Mouse (Mus musculus) cortical plate, adult 2 months (tissue): Measurements from ENCODE around the gene Tmem268. TPM values are rescaled to one million over a fixed set of nuclear protein-coding genes. Genes with fewer than 3 reads are reported as not detected.

Experiments used
- H3K27ac ChIP-seq: fragments of 200-500 bp; 2 replicates; pipeline ENCODE4 v1.5.1; 2012; ENCODE audit warnings: low read length, control low read depth, inconsistent platforms; ENCODE audit not compliant: insufficient read depth
- H3K4me1 ChIP-seq: fragments of 200-500 bp; 2 replicates; pipeline ENCODE4 v1.6.1; 2011; ENCODE audit warnings: low read length; ENCODE audit not compliant: control insufficient read depth, insufficient read depth
- H3K4me3 ChIP-seq: fragments of 200-500 bp; 2 replicates; pipeline ENCODE4 v1.5.1; 2011; ENCODE audit warnings: mild to moderate bottlenecking, low read length, control low read depth; ENCODE audit not compliant: insufficient read depth
- CTCF ChIP-seq: fragments of 200-500 bp; IDR thresholded peaks from 2 replicates; pipeline ENCODE4 v1.5.1; 2011; ENCODE audit warnings: mild to moderate bottlenecking, control low read depth, low read length; ENCODE audit not compliant: insufficient read depth; ENCODE audit errors: extremely low read depth
- POLR2A ChIP-seq: fragments of 200-500 bp; IDR thresholded peaks from 2 replicates; pipeline ENCODE4 v1.6.1; 2011; ENCODE audit warnings: mild to moderate bottlenecking, low read length, control low read depth; ENCODE audit not compliant: insufficient read depth; ENCODE audit errors: extremely low read depth
- polyA plus RNA-seq: library from polyadenylated mRNA; depleted of rRNA; stranded (reverse); fragments of >200 nt; gene quantifications from 2 replicates; pipeline ENCODE4 v1.2.3, GENCODE M21; 2012; rRNA removed

Gene Tmem268
- 11.4 and 13.9 TPM in 2 replicates for polyA plus RNA-seq

- Histone ChIP-seq H3K27ac (peak within 1 kb of the TSS; percentile 97), H3K4me1 (peaks cover 5% of the 10 kb centered on the region), H3K4me3 (peak within 1 kb of the TSS; percentile 75)
These were observed at the start of gene Tmem268 for GRCm38 (mm10) chr4:63558407-63559081. Gene Tmem268 (plus strand): TSS chr4:63558781.

GRCm38 (mm10) chr4:63512921-63513320 is 45.7 kb upstream of the Tmem268 start:
- Histone ChIP-seq H3K4me1 (no peaks in the 10 kb centered on the region), H3K27ac (no peak overlapping the region), H3K4me3 (no peak overlapping the region)
- TF ChIP-seq CTCF = no peak
- TF ChIP-seq POLR2A = no peak

More at GRCm38 (mm10) chr4:63558407-63559081, at the start of gene Tmem268:
- TF ChIP-seq CTCF = no peak
- no peak for TF ChIP-seq POLR2A

GRCm38 (mm10) chr4:63514454-63514984 is 44.1 kb upstream of the Tmem268 start:
- Histone ChIP-seq H3K27ac (no peak overlapping the region), H3K4me3 (no peak overlapping the region), H3K4me1 (no peaks in the 10 kb centered on the region)
- no peak for TF ChIP-seq POLR2A
- TF ChIP-seq CTCF = no peak

- no peak overlapping the region for H3K4me3 ChIP-seq
- no peak overlapping the region for H3K27ac ChIP-seq
- TF ChIP-seq CTCF = no peak
- no peak for TF ChIP-seq POLR2A
- H3K4me1 ChIP-seq = no peaks in the 10 kb centered on the region
These were observed 43.6 kb upstream of the Tmem268 start for GRCm38 (mm10) chr4:63515021-63515420.

GRCm38 (mm10) chr4:63521813-63522419 is 36.7 kb upstream of the Tmem268 start:
- no peak overlapping the region for H3K27ac ChIP-seq
- H3K4me1 ChIP-seq = no peaks in the 10 kb centered on the region
- no peak overlapping the region for H3K4me3 ChIP-seq
- no peak for TF ChIP-seq POLR2A
- no peak for TF ChIP-seq CTCF

- Histone ChIP-seq H3K4me3 (no peak overlapping the region), H3K4me1 (no peaks in the 10 kb centered on the region), H3K27ac (no peak overlapping the region)
- no peak for TF ChIP-seq CTCF
- TF ChIP-seq POLR2A = no peak
These were observed 33.1 kb upstream of the Tmem268 start for GRCm38 (mm10) chr4:63525514-63525913.

- no peak overlapping the region for H3K27ac ChIP-seq
- no peak for TF ChIP-seq CTCF
- no peak for TF ChIP-seq POLR2A
These were observed 29.6 kb upstream of the Tmem268 start for GRCm38 (mm10) chr4:63528946-63529345.

GRCm38 (mm10) chr4:63530409-63530808 is 28.2 kb upstream of the Tmem268 start:
- TF ChIP-seq POLR2A (no peak), CTCF (no peak)
- H3K27ac ChIP-seq = no peak overlapping the region
- H3K4me1 ChIP-seq = no peaks in the 10 kb centered on the region
- no peak overlapping the region for H3K4me3 ChIP-seq

More at GRCm38 (mm10) chr4:63528946-63529345, 29.6 kb upstream of the Tmem268 start:
- Histone ChIP-seq H3K4me3 (no peak overlapping the region), H3K4me1 (no peaks in the 10 kb centered on the region)

- Histone ChIP-seq H3K4me1 (no peaks in the 10 kb centered on the region; the same call in 1 of the 2 replicates), H3K27ac (no peak overlapping the region), H3K4me3 (no peak overlapping the region)
- TF ChIP-seq POLR2A = no peak
- no peak for TF ChIP-seq CTCF
These were observed 21.0 kb upstream of the Tmem268 start for GRCm38 (mm10) chr4:63537602-63538001.

GRCm38 (mm10) chr4:63542209-63542608 is 16.4 kb upstream of the Tmem268 start:
- Histone ChIP-seq H3K4me3 (no peak overlapping the region), H3K27ac (no peak overlapping the region), H3K4me1 (peaks cover 2% of the 10 kb centered on the region)
- TF ChIP-seq CTCF (no peak), POLR2A (no peak)
